Mouse (Mus musculus): ENCODE measurements around the gene Plk3.

- TF ChIP-seq GATA1 (IDR thresholded peaks at IDR 0.05; ENCODE audit: low read length) (no peak), TAL1 (IDR thresholded peaks at IDR 0.05; ENCODE audit: low read length) (no peak)
These were observed 1.6 kb downstream of the Plk3 start for GRCm38 (mm10) chr4:117131890-117132793.

Data from erythroblast, embryonic 14.5 days (primary cell).